Mouse (Mus musculus): Measurements from ENCODE around the gene Bzw2. TPM values are rescaled to one million over a fixed set of nuclear protein-coding genes. Genes with fewer than 3 reads are reported as not detected.
"Not testable (repeated sequence)": the region's sequence is repeated elsewhere in the genome, so short reads cannot be mapped to it uniquely, and the experiment has no call there.

Gene Bzw2
- total RNA-seq (2021): 10 to 100 TPM; 51.7 to 52.4 TPM

GRCm38 (mm10) chr12:36157638-36158308 is at the start of gene Bzw2:
Gene Bzw2 (minus strand): TSS chr12:36158080.
- intact Hi-C loops (cut with DNase I): loop anchor here (2.0 to 5.0 kb wide), 3 partner anchors 45 to 260 kb away; no protein-coding TSS in a partner anchor
- DNase-seq (ENCODE audit: low spot score in 2 of 2): peak; percentile 65 to 67

- intact Hi-C loops (cut with DNase I): no loop called here
- peak; percentile 42 to 69 for DNase-seq (ENCODE audit: low spot score in 2 of 2)
Observed at GRCm38 (mm10) chr12:36207072-36207799, 49.4 kb upstream of the Bzw2 start.

GRCm38 (mm10) chr12:36205579-36206119 is 47.8 kb upstream of the Bzw2 start:
- intact Hi-C loops (cut with DNase I); DNase-seq (ENCODE audit: low spot score in 2 of 2): not testable (repeated sequence)

- no peak for DNase-seq (ENCODE audit: low spot score in 2 of 2)
- intact Hi-C loops (cut with DNase I): no loop called here
Observed at GRCm38 (mm10) chr12:36194976-36195375, 37.1 kb upstream of the Bzw2 start.

- intact Hi-C loops (cut with DNase I): no loop called here
- DNase-seq (ENCODE audit: low spot score in 2 of 2): no peak
Observed at GRCm38 (mm10) chr12:36190343-36190742, 32.5 kb upstream of the Bzw2 start.

GRCm38 (mm10) chr12:36189610-36190009 is 31.7 kb upstream of the Bzw2 start:
- intact Hi-C loops (cut with DNase I): no loop called here
- no peak for DNase-seq (ENCODE audit: low spot score in 2 of 2)

GRCm38 (mm10) chr12:36187081-36187480 is 29.2 kb upstream of the Bzw2 start:
- DNase-seq (ENCODE audit: low spot score in 2 of 2): no peak
- intact Hi-C loops (cut with DNase I): no loop called here

- no peak for DNase-seq (ENCODE audit: low spot score in 2 of 2)
- intact Hi-C loops (cut with DNase I): no loop called here
Observed at GRCm38 (mm10) chr12:36182570-36182969, 24.7 kb upstream of the Bzw2 start.

GRCm38 (mm10) chr12:36177227-36177626 is 19.3 kb upstream of the Bzw2 start:
- no peak for DNase-seq (ENCODE audit: low spot score in 2 of 2)
- intact Hi-C loops (cut with DNase I): no loop called here

- intact Hi-C loops (cut with DNase I): no loop called here
- no peak for DNase-seq (ENCODE audit: low spot score in 2 of 2)
Observed at GRCm38 (mm10) chr12:36165299-36165698, 7.4 kb upstream of the Bzw2 start.

GRCm38 (mm10) chr12:36164126-36164791 is 6.4 kb upstream of the Bzw2 start:
- DNase-seq (ENCODE audit: low spot score in 2 of 2): no peak
- intact Hi-C loops (cut with DNase I): no loop called here

- intact Hi-C loops (cut with DNase I): loop anchor here (2.0 to 5.0 kb wide), 3 partner anchors 44 to 260 kb away; no protein-coding TSS in a partner anchor
- no peak for DNase-seq (ENCODE audit: low spot score in 2 of 2)
Observed at GRCm38 (mm10) chr12:36157304-36157637, 609 bp downstream of the Bzw2 start.

- intact Hi-C loops (cut with DNase I): loop anchor here (2.0 to 5.0 kb wide), 3 partner anchors 44 to 259 kb away; no protein-coding TSS in a partner anchor
- DNase-seq (ENCODE audit: low spot score in 2 of 2): peak; percentile 89 to 93
Observed at GRCm38 (mm10) chr12:36156637-36157303, 1.1 kb downstream of the Bzw2 start, which contains the start of gene Ankmy2. Gene Ankmy2 (plus strand): TSS chr12:36157114.

- intact Hi-C loops (cut with DNase I): loop anchor here (2.0 to 5.0 kb wide), 3 partner anchors 43 to 259 kb away; no protein-coding TSS in a partner anchor
- peak in 1 of 2 experiments; percentile 24 for DNase-seq (ENCODE audit: low spot score in 2 of 2)
Observed at GRCm38 (mm10) chr12:36156101-36156636, 1.7 kb downstream of the Bzw2 start.

GRCm38 (mm10) chr12:36155141-36155641 is 2.7 kb downstream of the Bzw2 start:
- intact Hi-C loops (cut with DNase I): loop anchor here (5.0 kb wide), 1 partner anchor 258 kb away; no protein-coding TSS in a partner anchor
- peak; percentile 32 to 46 for DNase-seq (ENCODE audit: low spot score in 2 of 2)

- intact Hi-C loops (cut with DNase I): no loop called here
- no peak for DNase-seq (ENCODE audit: low spot score in 2 of 2)
Observed at GRCm38 (mm10) chr12:36150737-36151136, 7.1 kb downstream of the Bzw2 start.

- DNase-seq (ENCODE audit: low spot score in 2 of 2): peak in 1 of 2 experiments; percentile 43
- intact Hi-C loops (cut with DNase I): no loop called here
Observed at GRCm38 (mm10) chr12:36150265-36150664, 7.6 kb downstream of the Bzw2 start.

GRCm38 (mm10) chr12:36146230-36147011 is 11.5 kb downstream of the Bzw2 start:
- intact Hi-C loops (cut with DNase I): no loop called here
- no peak for DNase-seq (ENCODE audit: low spot score in 2 of 2)

Data from left cerebral cortex, postnatal 25 days (tissue).